Mouse (Mus musculus) heart, postnatal 0 days (tissue): ENCODE measurements around the gene Cfap97d1. TPM values are rescaled to one million over a fixed set of nuclear protein-coding genes. Genes with fewer than 3 reads are reported as not detected.

Source experiments
- ATAC-seq: fragments of 200-750 bp; cut with Nextera tagmentation; 2 replicates; pipeline ENCODE4 v1.8.0; 2017; ENCODE audit warnings: low read depth, moderate number of reproducible peaks, moderate library complexity; ENCODE audit not compliant: insufficient read depth
- DNase-seq: peaks from one replicate; pipeline ENCODE4 v3.0.0-alpha.2; 2016; ENCODE audit warnings: low spot score
- H3K27ac ChIP-seq: fragments of 300-500 bp; sonication (generic); 2 replicates; pipeline ENCODE4 v1.5.1; 2014; ENCODE audit warnings: low read depth, mild to moderate bottlenecking
- H3K27me3 ChIP-seq: fragments of 300-500 bp; sonication (generic); 2 replicates; pipeline ENCODE4 v1.6.1; 2014; ENCODE audit warnings: low read length, mixed read lengths; ENCODE audit not compliant: control insufficient read depth, insufficient read depth
- H3K36me3 ChIP-seq: fragments of 300-500 bp; sonication (generic); replicated peaks from 2 replicates; pipeline ENCODE4 v1.6.1; 2014; ENCODE audit warnings: low read length, mixed read lengths; ENCODE audit not compliant: control insufficient read depth, insufficient read depth
- H3K4me1 ChIP-seq: fragments of 300-500 bp; sonication (generic); 2 replicates; pipeline ENCODE4 v1.6.1; 2014; ENCODE audit warnings: antibody characterized with exemption; ENCODE audit not compliant: control insufficient read depth, insufficient read depth
- H3K4me2 ChIP-seq: fragments of 300-500 bp; sonication (generic); 2 replicates; pipeline ENCODE4 v1.6.1; 2014; ENCODE audit warnings: low read depth, mild to moderate bottlenecking, low read length, moderate library complexity
- H3K4me3 ChIP-seq: fragments of 300-500 bp; sonication (generic); 2 replicates; pipeline ENCODE4 v1.5.1; 2014; ENCODE audit warnings: low read depth, low read length
- H3K9ac ChIP-seq: fragments of 300-500 bp; sonication (generic); replicated peaks from 2 replicates; pipeline ENCODE4 v1.6.1; 2014; ENCODE audit warnings: low read depth, low read length, mixed read lengths
- H3K9me3 ChIP-seq: fragments of 300-500 bp; sonication (generic); replicated peaks from 2 replicates; pipeline ENCODE4 v1.6.1; 2016; ENCODE audit warnings: low read length; ENCODE audit not compliant: control insufficient read depth
- CTCF ChIP-seq: IDR thresholded peaks from 2 replicates; pipeline ENCODE4 v1.5.1; 2016; ENCODE audit warnings: antibody characterized with exemption, control low read depth, low read depth
- EP300 ChIP-seq: IDR thresholded peaks from 2 replicates; pipeline ENCODE4 v1.6.1; 2016; ENCODE audit warnings: antibody characterized with exemption, low read depth
- WGBS: fragments of 180-500 bp; shearing (Covaris S2); extraction: QIAGEN DNeasy Blood & Tissue Kit; methylation state at CpG from one replicate; pipeline ENCODE4 v1.1.7; 2014; 5-methylcytosine and 5-hydroxymethylcytosine counted together
- polyA plus RNA-seq: library from polyadenylated mRNA; unstranded; fragments of >200 nt; fragmentation: Nextera tagmentation; extraction: Ambion mirVana; gene quantifications from 2 replicates; pipeline ENCODE4 v1.2.1, GENCODE M21; 2015
- total RNA-seq: library from RNA; depleted of rRNA; stranded (reverse); fragments of >200 nt; gene quantifications from 2 replicates; pipeline ENCODE4 v1.2.3, GENCODE M21; 2014; ENCODE audit warnings: low replicate concordance

The Cfap97d1 gene
- total and polyA plus RNA-seq, 2 experiments from 2014 or later = not detected

DNA sequence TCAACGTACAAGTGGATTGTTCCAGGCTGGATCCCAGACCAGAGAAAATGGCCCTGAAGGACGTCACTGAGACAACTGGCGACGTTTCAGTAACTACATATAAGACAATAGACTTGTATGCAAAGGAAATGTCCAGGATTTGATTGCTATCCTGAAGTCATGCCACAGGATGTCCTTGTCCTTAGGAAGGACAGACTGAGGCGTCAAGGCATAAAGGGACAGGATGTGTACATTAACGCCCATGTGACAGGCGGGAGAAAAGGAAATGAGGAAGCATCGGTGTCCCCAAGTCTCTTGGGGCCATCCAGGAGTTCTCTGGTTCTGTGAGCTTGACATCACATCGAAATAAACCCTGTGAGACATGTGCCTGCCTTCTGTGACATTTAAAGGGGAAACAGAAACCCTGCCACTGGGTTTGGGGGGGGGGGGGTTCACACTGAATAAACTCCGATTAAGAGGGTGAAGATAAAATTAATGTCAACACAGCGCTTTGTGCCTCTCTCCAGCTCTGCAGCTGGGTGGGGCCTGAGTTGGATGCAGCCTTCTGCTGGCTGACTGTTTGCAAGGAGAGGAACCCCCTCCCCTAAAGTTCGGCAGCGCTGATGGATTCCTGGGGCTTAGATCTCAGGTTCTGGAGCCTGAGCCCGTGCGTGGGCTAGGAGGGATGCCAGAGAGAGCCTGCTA, 25.0 kb downstream of the Cfap97d1 start:
- Histone ChIP-seq H3K27me3 (no peaks in the 10 kb centered on the region), H3K27ac (peak overlapping the region; percentile 32; the same call in 1 of the 2 replicates), H3K9ac (no peak overlapping the region), H3K4me3 (no peak overlapping the region), H3K9me3 (no peaks in the 10 kb centered on the region), H3K36me3 (0 out of 2 replicates have a peak, but pooled peaks cover 4% of the 10 kb centered on the region), H3K4me1 (no peaks in the 10 kb centered on the region), H3K4me2 (no peak overlapping the region)
- WGBS = 60% methylated on average over 15 of the region's 15 CpGs
- TF ChIP-seq EP300 (peak; percentile 95), CTCF (no peak)
- DNase-seq (peak; percentile 49), ATAC-seq (peak; percentile 68)

DNA sequence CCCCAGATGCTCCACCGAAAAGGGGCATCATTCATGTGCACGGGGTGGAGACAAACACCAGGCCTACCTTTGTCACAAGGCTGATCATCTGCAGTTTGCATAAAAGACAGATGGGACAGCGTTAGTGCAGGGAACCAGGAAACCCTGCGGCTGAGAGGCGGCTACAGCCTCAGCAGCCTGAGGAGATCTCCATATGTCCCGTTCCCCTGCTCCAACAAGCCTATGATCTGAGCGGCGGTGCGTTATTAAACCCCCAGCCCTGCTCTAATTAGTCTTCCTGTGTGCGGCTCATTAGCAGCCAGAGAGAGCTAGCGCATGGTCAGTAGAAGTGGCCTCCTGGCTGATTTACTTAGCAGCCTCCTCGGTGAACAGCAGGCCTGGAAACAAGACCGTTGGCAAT, 26.1 kb downstream of the Cfap97d1 start:
- H3K4me2 ChIP-seq = no peak overlapping the region
- H3K9ac ChIP-seq = no peak overlapping the region
- no peak overlapping the region for H3K4me3 ChIP-seq
- H3K36me3 ChIP-seq = 0 out of 2 replicates have a peak, but pooled peaks cover 4% of the 10 kb centered on the region
- ATAC-seq (no peak), DNase-seq (no peak)
- H3K4me1 ChIP-seq = no peaks in the 10 kb centered on the region
- WGBS = 75% methylated on average over 13 of the region's 13 CpGs
- TF ChIP-seq EP300 = no peak
- no peak for TF ChIP-seq CTCF
- no peaks in the 10 kb centered on the region for H3K27me3 ChIP-seq
- H3K27ac ChIP-seq = no peak overlapping the region
- H3K9me3 ChIP-seq = no peaks in the 10 kb centered on the region

DNA sequence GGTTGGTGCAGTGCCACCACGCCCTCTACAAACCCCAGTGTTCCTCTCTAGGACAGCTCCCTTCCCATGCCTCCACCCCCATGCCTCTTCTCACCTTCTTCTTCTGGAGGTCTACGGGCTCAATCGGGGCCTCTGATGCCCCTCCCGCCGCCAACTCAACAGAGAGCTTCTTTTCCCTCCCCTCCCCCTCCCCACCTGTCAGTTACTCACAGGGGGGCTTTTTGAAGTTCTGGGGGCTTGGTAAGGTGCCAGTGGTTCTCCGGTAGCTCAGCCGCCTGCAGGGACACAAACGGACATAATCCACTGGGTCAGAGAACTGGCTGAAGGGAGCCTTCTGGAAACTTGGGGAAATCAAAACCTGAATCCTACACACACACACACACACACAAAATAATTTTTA, 27.4 kb downstream of the Cfap97d1 start:
- Histone ChIP-seq H3K4me2 (no peak overlapping the region), H3K9ac (no peak overlapping the region), H3K9me3 (no peaks in the 10 kb centered on the region), H3K4me1 (peaks cover 10% of the 10 kb centered on the region), H3K27ac (no peak overlapping the region), H3K27me3 (no peaks in the 10 kb centered on the region), H3K36me3 (0 out of 2 replicates have a peak, but pooled peaks cover 10% of the 10 kb centered on the region), H3K4me3 (no peak overlapping the region)
- ATAC-seq (no peak), DNase-seq (no peak)
- no peak for TF ChIP-seq EP300
- TF ChIP-seq CTCF = no peak
- WGBS = 72% methylated on average over 8 of the region's 8 CpGs

DNA sequence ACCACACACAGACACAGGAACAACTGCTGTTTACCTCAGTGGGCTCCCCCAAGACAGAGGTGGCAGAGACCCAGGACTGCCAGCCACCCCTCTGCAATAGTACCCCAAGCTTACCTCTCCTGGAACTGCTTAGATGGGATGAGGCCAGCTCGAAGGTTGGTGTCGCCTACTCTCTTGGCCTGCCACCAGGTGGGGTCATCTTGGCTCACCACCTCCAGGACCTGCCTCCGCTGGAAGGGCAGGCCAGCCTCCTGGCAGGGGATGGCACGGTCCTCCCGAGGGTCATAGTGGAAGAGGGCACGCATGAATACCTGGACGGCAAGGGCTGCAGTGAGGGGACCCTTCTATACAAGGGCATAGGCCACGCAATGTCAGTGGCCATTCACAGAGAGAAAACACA, 29.1 kb downstream of the Cfap97d1 start:
- no peaks in the 10 kb centered on the region for H3K9me3 ChIP-seq
- H3K9ac ChIP-seq = no peak overlapping the region
- H3K27me3 ChIP-seq = no peaks in the 10 kb centered on the region
- no peak overlapping the region for H3K27ac ChIP-seq
- peaks cover 13% of the 10 kb centered on the region for H3K4me1 ChIP-seq
- H3K4me2 ChIP-seq = no peak overlapping the region
- no peak overlapping the region for H3K4me3 ChIP-seq
- WGBS = 84% methylated on average over 8 of the region's 8 CpGs
- no peak for ATAC-seq
- 0 out of 2 replicates have a peak, but pooled peaks cover 10% of the 10 kb centered on the region for H3K36me3 ChIP-seq
- no peak for TF ChIP-seq CTCF
- no peak for TF ChIP-seq EP300
- no peak for DNase-seq

DNA sequence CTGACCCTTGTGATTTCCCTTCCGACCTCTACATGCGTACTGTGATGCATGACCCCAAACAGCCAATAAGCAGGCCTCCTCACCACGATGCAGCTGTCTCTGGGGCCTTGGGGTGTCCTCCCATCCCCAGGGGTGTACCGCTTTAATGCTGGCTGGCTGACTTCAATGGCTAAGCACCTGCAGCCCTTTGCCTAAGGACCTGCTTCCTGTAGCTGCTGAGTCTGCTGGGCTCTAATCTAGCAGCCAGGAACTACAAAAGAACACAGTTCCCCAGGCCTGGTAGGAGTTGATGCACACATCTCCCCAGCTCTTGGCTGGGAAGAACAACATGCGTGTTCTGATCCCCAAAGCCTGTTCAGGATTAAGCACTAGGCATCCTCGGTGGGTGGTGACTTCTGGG, 31.4 kb downstream of the Cfap97d1 start:
- TF ChIP-seq CTCF = no peak
- no peak for TF ChIP-seq EP300
- Histone ChIP-seq H3K27ac (no peak overlapping the region), H3K9me3 (no peaks in the 10 kb centered on the region), H3K4me2 (no peak overlapping the region), H3K27me3 (no peaks in the 10 kb centered on the region), H3K9ac (no peak overlapping the region), H3K4me1 (peaks cover 13% of the 10 kb centered on the region), H3K4me3 (no peak overlapping the region), H3K36me3 (0 out of 2 replicates have a peak, but pooled peaks cover 10% of the 10 kb centered on the region)
- no peak for ATAC-seq
- no peak for DNase-seq
- WGBS = 80% methylated on average over 6 of the region's 6 CpGs
